Mouse (Mus musculus) liver, embryonic 14.5 days (tissue): ENCODE results near the gene Myof.

Experiments
- CTCF ChIP-seq: IDR thresholded peaks from 2 replicates; pipeline ENCODE4 v1.5.1; 2016; ENCODE audit warnings: antibody characterized with exemption, low read depth, control low read depth
- EP300 ChIP-seq: IDR thresholded peaks from 2 replicates; pipeline ENCODE4 v1.6.1; 2016; ENCODE audit warnings: antibody characterized with exemption, low read depth

- TF ChIP-seq CTCF (no peak), EP300 (no peak)
These were observed 12.7 kb downstream of the Myof start for GRCm38 (mm10) chr19:38030673-38031137.
